Mouse (Mus musculus): ENCODE data around the gene Cutal.

Gene Cutal

GRCm38 (mm10) chr2:34884186-34884585, 10.0 kb downstream of the Cutal start:
- DNase-seq (ENCODE audit: low read depth) = no peak

DNA sequence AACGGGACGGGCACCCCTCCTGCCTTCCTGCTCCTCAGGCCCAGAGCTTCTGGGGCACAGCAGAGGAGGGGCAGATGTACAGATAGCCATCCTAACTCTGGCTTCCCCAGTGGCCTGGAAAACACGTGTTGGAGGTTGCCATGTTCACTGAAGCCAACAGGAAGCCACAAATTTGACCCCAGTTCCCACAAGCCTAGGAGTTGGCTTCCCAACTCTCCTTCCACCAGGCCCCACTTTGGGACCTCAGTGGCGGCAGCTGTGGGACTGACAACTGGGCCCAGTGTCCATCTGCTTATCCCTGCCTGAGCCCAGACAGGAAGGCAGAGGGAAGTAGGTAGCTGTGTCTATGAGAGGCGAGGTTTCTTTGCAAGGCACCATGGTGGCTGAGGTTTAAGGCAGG, 19.8 kb downstream of the Cutal start:
- DNase-seq (ENCODE audit: low read depth) = no peak

GRCm38 (mm10) chr2:34895503-34896113, 21.4 kb downstream of the Cutal start:
- DNase-seq (ENCODE audit: low read depth) = no peak

DNA sequence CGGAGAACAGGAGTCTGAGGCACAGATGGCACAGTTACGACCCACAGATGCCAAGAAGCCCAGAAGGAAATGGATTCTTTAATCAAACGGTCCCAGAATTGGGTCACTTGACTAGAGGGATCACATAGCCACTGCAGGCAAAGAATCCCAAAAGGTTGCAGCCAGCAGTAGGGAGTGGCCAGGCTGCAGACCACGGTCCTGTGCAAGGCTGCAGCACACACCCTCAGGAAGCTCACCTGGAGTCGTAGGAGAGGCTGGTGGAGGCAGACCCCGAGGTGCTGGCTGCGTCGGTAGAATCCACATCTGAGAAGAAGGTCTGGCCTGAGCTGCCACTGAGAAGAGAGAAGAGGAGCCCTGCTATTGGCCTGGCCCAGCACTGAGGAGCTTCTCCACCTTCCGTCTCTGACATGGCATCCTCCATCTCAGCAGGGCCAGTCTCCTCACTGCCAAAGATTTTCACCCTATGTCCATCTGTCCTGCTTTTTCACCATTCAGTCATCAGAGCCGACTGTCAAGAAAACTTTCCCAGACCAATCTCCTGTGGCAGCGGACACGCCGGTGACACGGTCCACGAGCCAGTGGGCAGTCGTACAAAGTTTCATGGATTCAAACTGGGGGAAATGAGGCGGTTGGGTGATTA, 22.7 kb downstream of the Cutal start:
- no peak for DNase-seq (ENCODE audit: low read depth)

DNA sequence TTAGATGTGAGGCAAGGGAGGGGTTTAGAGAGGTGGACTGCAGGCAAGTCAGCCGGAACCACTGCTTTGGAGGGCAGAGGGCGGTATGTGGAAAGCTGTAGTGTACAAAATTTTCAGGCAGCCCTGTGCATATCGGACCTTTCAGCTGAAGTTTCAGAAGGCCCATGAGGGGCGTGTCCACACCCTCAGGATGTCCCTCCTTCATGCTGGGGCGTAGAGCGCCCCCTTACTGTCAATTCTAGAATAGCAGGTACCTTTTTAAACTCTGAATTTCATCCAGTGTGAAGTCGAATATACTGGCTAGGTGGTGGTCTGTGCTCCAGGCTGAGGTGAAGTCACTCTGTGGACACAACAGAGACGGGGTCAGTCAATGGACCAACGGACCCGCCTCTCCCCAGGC, 23.6 kb downstream of the Cutal start:
- peak; percentile 72 for DNase-seq (ENCODE audit: low read depth)

DNA sequence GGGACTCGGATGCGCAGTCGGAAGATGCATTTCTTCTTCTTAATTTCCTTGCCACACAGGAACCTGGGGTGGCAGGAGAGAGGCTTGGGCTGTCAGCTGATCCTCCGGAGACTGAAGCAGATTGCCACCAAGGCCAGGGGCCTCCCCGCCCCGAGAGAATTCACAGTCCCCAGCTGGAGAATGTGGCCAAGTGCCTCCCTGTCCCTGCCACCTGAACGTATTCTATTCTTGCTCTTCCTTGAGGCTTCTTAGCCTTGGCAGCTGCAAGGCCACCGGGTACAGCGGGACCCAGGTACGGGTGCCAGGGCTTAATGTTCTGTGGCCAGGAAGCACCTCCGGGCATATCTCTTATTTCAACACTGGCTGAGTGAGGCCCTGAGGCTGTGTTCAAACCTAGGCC, 25.5 kb downstream of the Cutal start:
- no peak for DNase-seq (ENCODE audit: low read depth)

- DNase-seq (ENCODE audit: low read depth) = no peak
These were observed 26.2 kb downstream of the Cutal start for GRCm38 (mm10) chr2:34900412-34900811.

- DNase-seq (ENCODE audit: low read depth) = peak; percentile 20
These were observed 27.5 kb downstream of the Cutal start for GRCm38 (mm10) chr2:34901726-34902125.

DNA sequence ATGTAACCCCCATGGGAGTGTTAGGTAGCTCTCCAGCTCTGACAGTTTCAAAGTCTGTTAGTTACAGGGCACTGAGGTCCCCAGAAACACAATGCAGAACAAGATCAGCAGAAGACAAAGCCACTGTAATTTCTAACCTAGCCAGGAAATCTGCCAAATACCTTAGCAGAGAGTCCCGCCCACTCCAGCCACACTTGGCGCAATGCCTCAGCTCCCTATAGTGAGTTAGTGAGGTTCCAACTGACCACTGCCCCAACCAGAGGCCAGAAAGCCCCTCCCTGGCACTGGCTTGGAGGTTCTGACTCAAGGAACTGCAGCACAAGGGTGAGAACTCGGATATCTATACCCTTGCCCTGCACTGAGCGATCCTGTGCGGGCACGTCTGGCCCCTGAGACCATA, 28.5 kb downstream of the Cutal start:
- no peak for DNase-seq (ENCODE audit: low read depth)

DNA sequence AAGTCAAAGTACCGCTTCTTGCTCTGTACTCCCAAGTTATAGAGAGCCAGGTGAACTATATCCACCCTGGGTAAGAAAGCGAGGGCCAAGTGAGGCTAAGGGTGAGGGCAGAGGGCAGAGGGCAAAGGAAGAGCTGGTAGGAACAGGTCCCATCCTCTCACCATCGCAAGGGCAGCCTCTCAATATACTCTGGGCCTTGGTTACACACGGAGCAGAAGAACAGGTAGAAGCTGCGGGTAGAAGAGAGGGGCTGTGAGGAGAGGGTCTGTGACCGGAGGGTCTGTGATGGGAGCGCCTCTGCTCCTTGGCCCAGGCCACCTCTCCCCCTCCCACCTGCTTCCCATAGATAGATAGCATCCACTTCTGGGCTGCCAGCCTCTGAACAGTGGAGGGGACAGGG, 29.0 kb downstream of the Cutal start:
- DNase-seq (ENCODE audit: low read depth) = no peak

GRCm38 (mm10) chr2:34903652-34904405, 29.6 kb downstream of the Cutal start:
- no peak for DNase-seq (ENCODE audit: low read depth)

GRCm38 (mm10) chr2:34904849-34905542, 30.8 kb downstream of the Cutal start:
- peak; percentile 100 for DNase-seq (ENCODE audit: low read depth)

GRCm38 (mm10) chr2:34906426-34906825, 32.2 kb downstream of the Cutal start:
- DNase-seq (ENCODE audit: low read depth) = no peak

- peak; percentile 72 for DNase-seq (ENCODE audit: low read depth)
These were observed 32.8 kb downstream of the Cutal start for GRCm38 (mm10) chr2:34906861-34907604.

DNA sequence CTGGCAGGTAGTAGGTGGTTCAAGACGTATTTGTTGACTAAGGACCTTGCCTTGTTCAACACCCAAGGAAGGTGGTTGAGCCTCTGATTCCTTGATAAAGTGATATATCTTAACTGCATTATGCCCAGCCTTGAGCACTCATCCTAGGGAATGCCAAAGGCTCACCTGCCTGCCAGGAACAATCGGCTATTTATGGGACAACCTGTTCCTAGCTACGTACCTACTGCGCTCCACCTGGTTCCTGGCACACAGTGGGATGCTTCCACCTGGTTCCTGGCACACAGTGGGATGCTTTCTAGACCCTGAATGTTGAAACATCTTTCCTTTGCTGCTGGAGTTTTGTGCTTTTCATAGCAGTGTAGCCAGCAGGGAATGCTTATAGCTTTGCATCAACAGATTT, 35.5 kb downstream of the Cutal start:
- DNase-seq (ENCODE audit: low read depth) = no peak

DNA sequence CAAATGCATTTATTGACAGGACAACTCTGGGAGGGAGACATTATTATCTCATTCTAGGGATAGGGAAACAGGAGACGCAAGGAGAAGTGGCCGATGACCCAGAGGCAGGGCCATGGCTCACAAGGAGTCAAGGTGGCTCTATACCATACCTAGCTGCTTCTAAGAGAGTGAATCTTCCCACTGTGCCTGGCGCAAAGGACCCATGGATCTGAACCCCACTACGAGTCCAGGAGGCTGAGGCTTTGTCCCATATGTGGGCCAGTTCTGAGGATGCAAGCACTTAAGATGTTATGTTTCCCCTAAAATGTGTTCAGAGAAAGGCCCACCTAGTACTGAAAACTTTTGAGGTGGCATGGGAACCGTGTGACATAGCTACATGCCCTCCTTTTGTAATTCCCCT, 37.7 kb downstream of the Cutal start:
- no peak for DNase-seq (ENCODE audit: low read depth)

DNA sequence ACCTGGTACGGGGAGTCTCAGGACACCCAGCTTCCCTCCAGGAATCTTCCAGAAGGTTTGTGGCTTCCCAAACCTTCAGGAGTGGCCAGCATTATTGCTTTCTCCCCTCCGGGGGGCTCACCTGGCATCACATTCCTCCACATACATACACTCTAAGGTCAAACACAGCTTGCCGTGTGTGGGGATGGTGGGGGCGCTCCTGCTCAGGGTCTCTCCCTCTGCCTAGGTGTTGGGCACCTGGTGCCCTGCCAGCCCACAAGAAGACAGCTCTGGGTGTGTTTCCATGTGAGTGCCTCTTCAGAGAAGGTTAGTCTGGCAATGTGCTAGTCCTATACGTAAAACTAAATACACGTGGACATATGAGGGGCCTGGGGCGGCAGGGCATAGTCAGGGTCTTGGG, 38.4 kb downstream of the Cutal start:
- DNase-seq (ENCODE audit: low read depth) = no peak

DNA sequence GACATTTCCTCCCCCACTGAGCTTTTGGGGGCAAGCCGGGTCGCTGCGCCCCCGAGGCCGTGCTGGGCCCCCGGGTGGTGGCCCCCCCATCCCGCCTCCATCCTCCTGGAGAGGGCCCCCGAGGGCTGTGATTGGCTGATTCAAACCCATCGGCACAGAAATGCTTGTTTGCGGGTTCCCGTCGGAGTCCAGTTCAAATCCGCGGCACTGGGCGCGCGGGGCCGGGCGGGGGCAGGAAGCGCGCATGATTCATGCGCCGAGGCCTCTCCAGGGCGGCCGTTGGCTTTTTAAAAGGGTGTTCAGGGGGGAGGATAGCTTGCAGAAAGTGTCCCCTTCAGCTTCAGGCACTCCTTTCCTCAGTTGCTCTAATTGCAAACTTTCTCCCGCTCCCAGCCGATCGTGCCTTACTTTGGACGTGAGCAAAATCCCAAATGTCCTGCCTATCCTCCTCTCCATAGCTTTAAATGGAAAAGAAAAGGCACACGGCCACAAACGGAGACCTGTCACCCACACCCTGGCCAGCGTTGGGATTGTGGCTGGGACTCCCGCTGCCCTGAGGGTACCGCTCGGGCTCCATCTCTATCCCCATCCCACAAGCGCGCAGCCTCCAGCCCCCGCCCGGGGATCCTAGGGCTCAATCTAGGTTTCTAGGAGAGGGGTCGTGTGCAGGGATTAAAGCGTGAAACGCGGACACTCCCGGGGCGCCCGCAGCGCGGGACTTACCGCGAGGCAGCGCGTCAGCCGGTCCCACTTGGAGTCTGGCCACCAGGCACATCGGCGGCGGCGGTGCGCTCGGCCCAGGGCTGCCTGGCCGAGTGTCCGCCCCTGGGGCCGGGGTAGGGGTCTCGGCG, 39.2 kb downstream of the Cutal start, which contains the start of gene Phf19:
Gene Phf19 (minus strand): TSS at position 809 of the 851 bp plus-strand sequence.
- DNase-seq (ENCODE audit: low read depth) = peak; percentile 77

GRCm38 (mm10) chr2:34914069-34914822, 40.0 kb downstream of the Cutal start:
- peak; percentile 78 for DNase-seq (ENCODE audit: low read depth)

- DNase-seq (ENCODE audit: low read depth) = no peak
These were observed 40.6 kb downstream of the Cutal start for GRCm38 (mm10) chr2:34914823-34915082.

DNA sequence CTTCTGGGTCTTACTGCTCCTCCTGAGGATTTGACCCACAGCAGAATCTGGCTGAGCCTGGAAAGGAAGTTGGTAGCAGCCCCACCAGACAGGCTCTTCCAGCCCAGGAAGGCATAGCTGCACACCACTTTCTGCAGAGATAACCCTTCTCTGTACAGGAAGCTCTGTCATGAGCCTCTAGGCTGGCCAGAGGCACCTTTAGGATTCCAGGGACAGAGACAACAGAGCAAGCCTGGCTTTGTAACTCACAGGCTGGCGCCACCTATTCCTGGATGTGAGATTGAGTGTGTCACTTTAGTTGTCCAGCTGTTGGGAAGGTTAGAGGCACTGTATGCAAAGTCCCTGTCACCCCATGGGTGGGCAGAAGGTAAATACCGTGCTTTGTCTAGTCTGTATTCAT, 40.9 kb downstream of the Cutal start:
- no peak for DNase-seq (ENCODE audit: low read depth)
